Mouse (Mus musculus): ENCODE results near the gene Mme. TPM values are rescaled to one million over a fixed set of nuclear protein-coding genes. Genes with fewer than 3 reads are reported as not detected.

Mme gene
- polyA plus RNA-seq, 1 experiment from 2014 or later, result 0.19 TPM

GRCm38 (mm10) chr3:63340546-63340945 lies 99.2 kb downstream of the Mme start:
- Histone ChIP-seq H3K27ac (replicated peaks) (no peak overlapping the region), H3K36me3 (ENCODE audit: control insufficient read depth, insufficient read depth, low read length) (no peaks in the 10 kb centered on the region), H3K4me2 (replicated peaks; ENCODE audit: low read depth) (no peak overlapping the region), H3K9ac (ENCODE audit: low read length) (no peak overlapping the region), H3K27me3 (ENCODE audit: control insufficient read depth, insufficient read depth, low read length) (no peaks in the 10 kb centered on the region), H3K4me3 (ENCODE audit: low read depth, low read length) (no peak overlapping the region), H3K4me1 (replicated peaks; ENCODE audit: control insufficient read depth, insufficient read depth) (no peaks in the 10 kb centered on the region), H3K9me3 (ENCODE audit: control insufficient read depth, low read length) (no peaks in the 10 kb centered on the region)
- TF ChIP-seq EP300 (optimal IDR thresholded peaks at IDR 0.05), result no peak
- no peak for TF ChIP-seq CTCF (IDR thresholded peaks at IDR 0.05; ENCODE audit: low read depth)
- DNase-seq (ENCODE audit: low spot score) (no peak), ATAC-seq (ENCODE audit: low FRiP score, low TSS enrichment) (no peak)
- 83% methylated on average over 3 of the region's 3 CpGs for WGBS

GRCm38 (mm10) chr3:63341481-63341880 lies 100.1 kb downstream of the Mme start:
- H3K4me1 ChIP-seq (replicated peaks; ENCODE audit: control insufficient read depth, insufficient read depth), result no peaks in the 10 kb centered on the region
- H3K27me3 ChIP-seq (ENCODE audit: control insufficient read depth, insufficient read depth, low read length), result no peaks in the 10 kb centered on the region
- no peak overlapping the region for H3K9ac ChIP-seq (ENCODE audit: low read length)
- WGBS, result 88% methylated on average over 4 of the region's 4 CpGs
- TF ChIP-seq CTCF (IDR thresholded peaks at IDR 0.05; ENCODE audit: low read depth) (no peak), EP300 (optimal IDR thresholded peaks at IDR 0.05) (no peak)
- H3K4me2 ChIP-seq (replicated peaks; ENCODE audit: low read depth), result no peak overlapping the region
- DNase-seq (ENCODE audit: low spot score) (no peak), ATAC-seq (ENCODE audit: low FRiP score, low TSS enrichment) (no peak)
- H3K36me3 ChIP-seq (ENCODE audit: control insufficient read depth, insufficient read depth, low read length), result no peaks in the 10 kb centered on the region
- H3K27ac ChIP-seq (replicated peaks), result no peak overlapping the region
- H3K4me3 ChIP-seq (ENCODE audit: low read depth, low read length), result no peak overlapping the region
- H3K9me3 ChIP-seq (ENCODE audit: control insufficient read depth, low read length), result no peaks in the 10 kb centered on the region

GRCm38 (mm10) chr3:63344998-63345397 lies 103.7 kb downstream of the Mme start:
- DNase-seq (ENCODE audit: low spot score), result no peak
- H3K9ac ChIP-seq (ENCODE audit: low read length), result no peak overlapping the region
- no peak overlapping the region for H3K4me3 ChIP-seq (ENCODE audit: low read depth, low read length)
- WGBS, result 81% methylated on average over 5 of the region's 5 CpGs
- H3K36me3 ChIP-seq (ENCODE audit: control insufficient read depth, insufficient read depth, low read length), result no peaks in the 10 kb centered on the region
- H3K4me2 ChIP-seq (replicated peaks; ENCODE audit: low read depth), result no peak overlapping the region
- no peaks in the 10 kb centered on the region for H3K27me3 ChIP-seq (ENCODE audit: control insufficient read depth, insufficient read depth, low read length)
- H3K27ac ChIP-seq (replicated peaks), result no peak overlapping the region
- no peak for ATAC-seq (ENCODE audit: low FRiP score, low TSS enrichment)
- no peaks in the 10 kb centered on the region for H3K4me1 ChIP-seq (replicated peaks; ENCODE audit: control insufficient read depth, insufficient read depth)
- TF ChIP-seq EP300 (optimal IDR thresholded peaks at IDR 0.05) (no peak), CTCF (IDR thresholded peaks at IDR 0.05; ENCODE audit: low read depth) (no peak)
- no peaks in the 10 kb centered on the region for H3K9me3 ChIP-seq (ENCODE audit: control insufficient read depth, low read length)

- no peak overlapping the region for H3K9ac ChIP-seq (ENCODE audit: low read length)
- TF ChIP-seq CTCF (IDR thresholded peaks at IDR 0.05; ENCODE audit: low read depth), result no peak
- TF ChIP-seq EP300 (optimal IDR thresholded peaks at IDR 0.05), result no peak
- no peak overlapping the region for H3K4me2 ChIP-seq (replicated peaks; ENCODE audit: low read depth)
- no peaks in the 10 kb centered on the region for H3K4me1 ChIP-seq (replicated peaks; ENCODE audit: control insufficient read depth, insufficient read depth)
- H3K27me3 ChIP-seq (ENCODE audit: control insufficient read depth, insufficient read depth, low read length), result no peaks in the 10 kb centered on the region
- no peaks in the 10 kb centered on the region for H3K36me3 ChIP-seq (ENCODE audit: control insufficient read depth, insufficient read depth, low read length)
- H3K4me3 ChIP-seq (ENCODE audit: low read depth, low read length), result no peak overlapping the region
- 64% methylated on average over 2 of the region's 2 CpGs for WGBS
- H3K9me3 ChIP-seq (ENCODE audit: control insufficient read depth, low read length), result no peaks in the 10 kb centered on the region
- DNase-seq (ENCODE audit: low spot score) (no peak), ATAC-seq (ENCODE audit: low FRiP score, low TSS enrichment) (no peak)
- H3K27ac ChIP-seq (replicated peaks), result no peak overlapping the region
Observed at GRCm38 (mm10) chr3:63348893-63349426, 107.6 kb downstream of the Mme start.

- DNase-seq (ENCODE audit: low spot score), result no peak
- no peak overlapping the region for H3K9ac ChIP-seq (ENCODE audit: low read length)
- no peaks in the 10 kb centered on the region for H3K4me1 ChIP-seq (replicated peaks; ENCODE audit: control insufficient read depth, insufficient read depth)
- WGBS, result 76% methylated on average over 4 of the region's 4 CpGs
- ATAC-seq (ENCODE audit: low FRiP score, low TSS enrichment), result no peak
- TF ChIP-seq CTCF (IDR thresholded peaks at IDR 0.05; ENCODE audit: low read depth) (no peak), EP300 (optimal IDR thresholded peaks at IDR 0.05) (no peak)
- H3K27ac ChIP-seq (replicated peaks), result no peak overlapping the region
- no peak overlapping the region for H3K4me3 ChIP-seq (ENCODE audit: low read depth, low read length)
- no peaks in the 10 kb centered on the region for H3K27me3 ChIP-seq (ENCODE audit: control insufficient read depth, insufficient read depth, low read length)
- H3K36me3 ChIP-seq (ENCODE audit: control insufficient read depth, insufficient read depth, low read length), result no peaks in the 10 kb centered on the region
- H3K4me2 ChIP-seq (replicated peaks; ENCODE audit: low read depth), result no peak overlapping the region
- no peaks in the 10 kb centered on the region for H3K9me3 ChIP-seq (ENCODE audit: control insufficient read depth, low read length)
Observed at GRCm38 (mm10) chr3:63350242-63350641, 108.9 kb downstream of the Mme start.

- no peaks in the 10 kb centered on the region for H3K9me3 ChIP-seq (ENCODE audit: control insufficient read depth, low read length)
- no peak overlapping the region for H3K9ac ChIP-seq (ENCODE audit: low read length)
- H3K27ac ChIP-seq (replicated peaks), result no peak overlapping the region
- H3K36me3 ChIP-seq (ENCODE audit: control insufficient read depth, insufficient read depth, low read length), result no peaks in the 10 kb centered on the region
- no peak for TF ChIP-seq EP300 (optimal IDR thresholded peaks at IDR 0.05)
- TF ChIP-seq CTCF (IDR thresholded peaks at IDR 0.05; ENCODE audit: low read depth), result no peak
- no peak overlapping the region for H3K4me3 ChIP-seq (ENCODE audit: low read depth, low read length)
- 44% methylated on average over 3 of the region's 3 CpGs for WGBS
- ATAC-seq (ENCODE audit: low FRiP score, low TSS enrichment) (no peak), DNase-seq (ENCODE audit: low spot score) (no peak)
- no peaks in the 10 kb centered on the region for H3K27me3 ChIP-seq (ENCODE audit: control insufficient read depth, insufficient read depth, low read length)
- H3K4me2 ChIP-seq (replicated peaks; ENCODE audit: low read depth), result no peak overlapping the region
- H3K4me1 ChIP-seq (replicated peaks; ENCODE audit: control insufficient read depth, insufficient read depth), result no peaks in the 10 kb centered on the region
Observed at GRCm38 (mm10) chr3:63350704-63351103, 109.4 kb downstream of the Mme start.
